Mouse (Mus musculus): ENCODE measurements at regions not wholly inside any gene's neighbourhood (a gene's known extent, or its start where the extent isn't known, plus 50 kb on each side); places are given as distances from the start of the nearest gene placed in this dataset.

DNA sequence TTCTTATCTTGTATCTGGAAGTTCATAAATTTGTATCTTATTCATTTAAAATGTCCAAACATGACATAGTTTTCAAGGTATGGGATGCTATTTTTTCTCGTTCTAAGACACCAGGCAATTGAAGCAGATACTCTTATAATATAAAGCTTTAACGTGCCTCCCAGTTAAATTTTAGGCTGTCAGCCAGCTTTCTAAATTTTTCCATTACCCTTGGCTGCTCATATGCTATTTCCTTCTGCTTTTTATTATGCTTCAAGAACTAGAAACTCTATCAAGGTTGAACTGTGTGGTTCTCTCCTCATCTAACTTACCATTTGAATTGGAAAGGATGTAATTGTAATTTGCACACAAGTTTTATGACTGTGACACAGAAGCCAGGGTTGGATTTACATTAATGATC, 1324.1 kb downstream of the Zpld1 start:
- H3K27ac ChIP-seq (replicated peaks in 1 of 2; ENCODE audit: control insufficient read depth in 1 of 2, insufficient read depth in 1 of 2, low read depth in 2 of 2, low read length in 2 of 2): no peak overlapping the region
- H3K4me1 ChIP-seq (ENCODE audit: control insufficient read depth in 2 of 2, insufficient read depth in 2 of 2, low read length in 2 of 2): no peaks in the 10 kb centered on the region
- H3K9me3 ChIP-seq (ENCODE audit: control insufficient read depth, low read length): no peaks in the 10 kb centered on the region
- WGBS: 57% methylated on average over 2 of the region's 2 CpGs
- no peak for ATAC-seq (ENCODE audit: insufficient number of reproducible peaks, insufficient read depth, low FRiP score, low read depth)
- H3K4me2 ChIP-seq (ENCODE audit: low read length): no peak overlapping the region
- H3K9ac ChIP-seq (ENCODE audit: low read length): no peak overlapping the region
- no peaks in the 10 kb centered on the region for H3K27me3 ChIP-seq (ENCODE audit: control insufficient read depth, insufficient read depth, low read length)
- H3K4me3 ChIP-seq (ENCODE audit: control insufficient read depth in 1 of 2, insufficient read depth in 1 of 2, low read depth in 1 of 2, low read length in 2 of 2): no peak overlapping the region
- no peaks in the 10 kb centered on the region for H3K36me3 ChIP-seq (ENCODE audit: control insufficient read depth, insufficient read depth, low read length)

DNA sequence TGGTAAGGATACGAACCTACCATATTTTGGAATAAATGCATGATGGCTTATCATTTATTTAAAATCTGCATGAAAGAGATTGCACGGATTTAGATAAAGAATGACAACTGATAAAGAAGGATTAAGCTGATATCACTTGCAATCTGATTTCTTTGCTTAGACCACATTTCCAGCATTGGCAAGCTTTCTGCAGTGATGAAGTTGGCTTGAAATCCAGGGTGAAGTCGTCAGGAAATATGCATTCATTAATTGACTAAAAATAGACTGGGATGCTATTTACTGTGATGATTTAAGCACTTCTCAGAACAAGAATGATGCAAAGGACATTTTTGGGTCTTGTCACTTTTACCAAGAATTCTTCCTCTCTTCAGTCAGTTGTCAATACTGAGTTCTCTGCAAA, 1341.1 kb downstream of the Zpld1 start:
- ATAC-seq (ENCODE audit: insufficient number of reproducible peaks, insufficient read depth, low FRiP score, low read depth): no peak

DNA sequence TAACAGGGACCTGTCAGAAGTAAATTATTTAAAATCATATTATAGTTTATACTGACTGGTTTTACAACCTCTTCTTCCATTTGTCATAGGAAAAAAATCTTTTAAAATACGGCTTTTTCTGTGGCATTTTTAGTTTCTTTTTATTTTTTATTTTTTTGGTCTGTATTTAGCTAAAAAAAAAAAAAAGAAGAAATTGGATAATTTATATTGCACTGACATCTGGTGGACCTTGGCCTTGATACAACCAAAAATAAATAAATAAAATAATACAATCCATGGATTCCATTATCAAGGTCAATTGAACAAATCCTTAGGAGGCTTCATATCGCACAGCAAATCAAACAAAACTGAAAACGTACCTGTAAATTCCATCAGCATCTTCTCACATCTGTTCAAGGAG, 1352.5 kb downstream of the Zpld1 start:
- Histone ChIP-seq H3K36me3 (ENCODE audit: control insufficient read depth, insufficient read depth, low read length) (no peaks in the 10 kb centered on the region), H3K9me3 (ENCODE audit: control insufficient read depth, low read length) (no peaks in the 10 kb centered on the region), H3K4me2 (ENCODE audit: low read length) (no peak overlapping the region), H3K9ac (ENCODE audit: low read length) (no peak overlapping the region), H3K4me1 (ENCODE audit: control insufficient read depth in 2 of 2, insufficient read depth in 2 of 2, low read length in 2 of 2) (no peaks in the 10 kb centered on the region), H3K27ac (replicated peaks in 1 of 2; ENCODE audit: control insufficient read depth in 1 of 2, insufficient read depth in 1 of 2, low read depth in 2 of 2, low read length in 2 of 2) (no peak overlapping the region), H3K27me3 (ENCODE audit: control insufficient read depth, insufficient read depth, low read length) (no peaks in the 10 kb centered on the region), H3K4me3 (ENCODE audit: control insufficient read depth in 1 of 2, insufficient read depth in 1 of 2, low read depth in 1 of 2, low read length in 2 of 2) (no peak overlapping the region)
- 84% methylated on average over 3 of the region's 3 CpGs for WGBS
- ATAC-seq (ENCODE audit: insufficient number of reproducible peaks, insufficient read depth, low FRiP score, low read depth): no peak

More for the DNA sequence above, 1341.1 kb downstream of the Zpld1 start:
- Histone ChIP-seq H3K9ac (ENCODE audit: low read length) (no peak overlapping the region), H3K4me1 (ENCODE audit: control insufficient read depth in 2 of 2, insufficient read depth in 2 of 2, low read length in 2 of 2) (no peaks in the 10 kb centered on the region), H3K4me2 (ENCODE audit: low read length) (no peak overlapping the region), H3K27ac (replicated peaks in 1 of 2; ENCODE audit: control insufficient read depth in 1 of 2, insufficient read depth in 1 of 2, low read depth in 2 of 2, low read length in 2 of 2) (no peak overlapping the region), H3K4me3 (ENCODE audit: control insufficient read depth in 1 of 2, insufficient read depth in 1 of 2, low read depth in 1 of 2, low read length in 2 of 2) (no peak overlapping the region), H3K9me3 (ENCODE audit: control insufficient read depth, low read length) (no peaks in the 10 kb centered on the region), H3K27me3 (ENCODE audit: control insufficient read depth, insufficient read depth, low read length) (no peaks in the 10 kb centered on the region), H3K36me3 (ENCODE audit: control insufficient read depth, insufficient read depth, low read length) (no peaks in the 10 kb centered on the region)
- WGBS: 67% methylated on average over 3 of the region's 3 CpGs

DNA sequence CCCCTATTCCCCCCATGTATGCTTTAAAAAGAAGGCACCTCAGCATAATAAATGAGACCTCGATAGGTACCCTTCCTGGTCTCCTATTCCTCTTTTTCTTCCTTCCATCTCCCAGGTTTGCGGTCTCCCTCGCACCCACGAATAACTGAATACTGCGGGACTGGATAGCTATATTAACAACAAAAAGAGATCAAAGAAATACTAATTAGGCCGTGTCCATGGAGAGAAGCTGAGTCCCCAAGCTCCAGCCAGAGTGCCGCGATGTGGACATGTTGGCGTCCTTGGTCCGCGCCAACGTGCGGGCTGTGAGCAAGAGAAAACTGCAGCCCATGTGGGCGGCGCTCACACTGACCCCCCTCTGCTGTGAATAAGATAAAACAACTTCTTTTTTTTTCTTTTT, 1382.0 kb downstream of the Zpld1 start:
- WGBS: 89% methylated on average over 15 of the region's 15 CpGs
- H3K9me3 ChIP-seq (ENCODE audit: control insufficient read depth, low read length): no peaks in the 10 kb centered on the region

DNA sequence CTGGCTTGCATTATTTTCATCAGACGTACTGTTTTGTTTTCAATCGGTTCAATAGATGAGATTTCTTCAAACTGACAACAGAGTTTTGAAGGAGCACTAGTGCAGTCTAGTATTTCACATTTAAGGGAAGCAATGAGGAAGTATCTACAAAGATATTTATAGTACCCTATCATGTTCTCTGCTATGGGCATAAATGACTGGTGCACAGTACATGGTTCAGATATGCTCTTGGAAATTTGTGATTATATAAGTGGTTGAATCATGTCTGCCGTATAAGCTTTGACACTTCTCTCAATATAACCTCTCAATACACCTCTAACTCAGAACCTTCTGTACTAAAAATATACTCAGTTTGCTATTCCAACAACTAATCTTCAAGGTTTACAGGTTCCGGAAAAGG, 1390.7 kb downstream of the Zpld1 start:
- peak; percentile 47; the same call in 1 of the 2 replicates for ATAC-seq (ENCODE audit: insufficient number of reproducible peaks, insufficient read depth, low FRiP score, low read depth)
- Histone ChIP-seq H3K36me3 (ENCODE audit: control insufficient read depth, insufficient read depth, low read length) (no peaks in the 10 kb centered on the region), H3K4me1 (ENCODE audit: control insufficient read depth in 2 of 2, insufficient read depth in 2 of 2, low read length in 2 of 2) (no peaks in the 10 kb centered on the region), H3K4me3 (ENCODE audit: control insufficient read depth in 1 of 2, insufficient read depth in 1 of 2, low read depth in 1 of 2, low read length in 2 of 2) (no peak overlapping the region), H3K9ac (ENCODE audit: low read length) (no peak overlapping the region), H3K27me3 (ENCODE audit: control insufficient read depth, insufficient read depth, low read length) (no peaks in the 10 kb centered on the region), H3K4me2 (ENCODE audit: low read length) (no peak overlapping the region), H3K9me3 (ENCODE audit: control insufficient read depth, low read length) (no peaks in the 10 kb centered on the region), H3K27ac (replicated peaks in 1 of 2; ENCODE audit: control insufficient read depth in 1 of 2, insufficient read depth in 1 of 2, low read depth in 2 of 2, low read length in 2 of 2) (no peak overlapping the region)
- WGBS: 48% methylated on average over 4 of the region's 4 CpGs

More for the DNA sequence above, 1382.0 kb downstream of the Zpld1 start:
- no peak overlapping the region for H3K4me2 ChIP-seq (ENCODE audit: low read length)
- H3K9ac ChIP-seq (ENCODE audit: low read length): no peak overlapping the region
- ATAC-seq (ENCODE audit: insufficient number of reproducible peaks, insufficient read depth, low FRiP score, low read depth): no peak
- no peaks in the 10 kb centered on the region for H3K27me3 ChIP-seq (ENCODE audit: control insufficient read depth, insufficient read depth, low read length)
- no peak overlapping the region for H3K27ac ChIP-seq (replicated peaks in 1 of 2; ENCODE audit: control insufficient read depth in 1 of 2, insufficient read depth in 1 of 2, low read depth in 2 of 2, low read length in 2 of 2)
- no peaks in the 10 kb centered on the region for H3K4me1 ChIP-seq (ENCODE audit: control insufficient read depth in 2 of 2, insufficient read depth in 2 of 2, low read length in 2 of 2)
- H3K4me3 ChIP-seq (ENCODE audit: control insufficient read depth in 1 of 2, insufficient read depth in 1 of 2, low read depth in 1 of 2, low read length in 2 of 2): no peak overlapping the region
- no peaks in the 10 kb centered on the region for H3K36me3 ChIP-seq (ENCODE audit: control insufficient read depth, insufficient read depth, low read length)

DNA sequence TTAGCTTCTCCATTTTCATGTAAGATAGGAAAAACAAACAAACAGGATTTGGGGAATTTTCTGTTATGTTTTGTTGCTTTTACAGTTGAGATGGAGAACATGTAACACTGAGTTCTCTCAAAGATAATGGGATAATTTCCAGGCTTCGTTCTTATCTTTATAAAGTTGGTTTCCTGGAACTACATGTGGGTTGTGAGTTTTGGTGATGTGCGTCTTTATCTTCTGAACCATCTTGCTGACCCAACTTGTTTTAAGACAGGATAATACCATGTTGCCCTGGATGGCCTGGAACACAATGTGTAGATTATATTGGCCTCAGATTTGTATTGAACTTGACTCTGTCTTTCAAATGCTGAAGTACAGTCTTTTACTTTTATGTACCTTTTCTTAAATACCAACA, 1394.0 kb downstream of the Zpld1 start:
- H3K4me3 ChIP-seq (ENCODE audit: control insufficient read depth in 1 of 2, insufficient read depth in 1 of 2, low read depth in 1 of 2, low read length in 2 of 2): no peak overlapping the region
- ATAC-seq (ENCODE audit: insufficient number of reproducible peaks, insufficient read depth, low FRiP score, low read depth): no peak
- H3K27ac ChIP-seq (replicated peaks in 1 of 2; ENCODE audit: control insufficient read depth in 1 of 2, insufficient read depth in 1 of 2, low read depth in 2 of 2, low read length in 2 of 2): no peak overlapping the region
- no peak overlapping the region for H3K4me2 ChIP-seq (ENCODE audit: low read length)
- no peaks in the 10 kb centered on the region for H3K27me3 ChIP-seq (ENCODE audit: control insufficient read depth, insufficient read depth, low read length)
- H3K9ac ChIP-seq (ENCODE audit: low read length): no peak overlapping the region
- WGBS: 55% methylated on average over 2 of the region's 2 CpGs
- H3K36me3 ChIP-seq (ENCODE audit: control insufficient read depth, insufficient read depth, low read length): no peaks in the 10 kb centered on the region
- no peaks in the 10 kb centered on the region for H3K9me3 ChIP-seq (ENCODE audit: control insufficient read depth, low read length)
- H3K4me1 ChIP-seq (ENCODE audit: control insufficient read depth in 2 of 2, insufficient read depth in 2 of 2, low read length in 2 of 2): no peaks in the 10 kb centered on the region

DNA sequence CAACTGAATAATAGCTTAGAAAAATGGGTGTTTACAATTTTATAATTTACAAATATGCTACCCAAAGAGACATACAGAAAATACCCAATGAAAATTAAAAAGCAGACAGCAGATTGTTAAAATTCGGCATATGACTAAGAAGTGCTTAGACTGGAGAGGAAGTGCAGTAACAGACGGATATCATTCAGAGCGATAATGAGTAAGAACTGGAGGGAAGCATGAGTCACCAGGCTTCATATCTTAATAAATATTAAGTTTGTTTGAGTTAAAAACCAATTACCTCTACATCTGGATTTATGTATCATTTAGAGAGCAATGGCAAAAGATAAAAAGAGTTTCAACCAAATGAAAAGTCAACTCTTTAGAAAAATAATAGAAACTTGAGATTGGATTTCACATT, 1413.5 kb upstream of the Alcam start:
- Histone ChIP-seq H3K9me3 (ENCODE audit: control insufficient read depth, low read length) (no peaks in the 10 kb centered on the region), H3K4me3 (ENCODE audit: control insufficient read depth in 1 of 2, insufficient read depth in 1 of 2, low read depth in 1 of 2, low read length in 2 of 2) (no peak overlapping the region), H3K27ac (replicated peaks in 1 of 2; ENCODE audit: control insufficient read depth in 1 of 2, insufficient read depth in 1 of 2, low read depth in 2 of 2, low read length in 2 of 2) (no peak overlapping the region), H3K27me3 (ENCODE audit: control insufficient read depth, insufficient read depth, low read length) (no peaks in the 10 kb centered on the region), H3K36me3 (ENCODE audit: control insufficient read depth, insufficient read depth, low read length) (no peaks in the 10 kb centered on the region), H3K4me2 (ENCODE audit: low read length) (no peak overlapping the region), H3K4me1 (ENCODE audit: control insufficient read depth in 2 of 2, insufficient read depth in 2 of 2, low read length in 2 of 2) (no peaks in the 10 kb centered on the region), H3K9ac (ENCODE audit: low read length) (no peak overlapping the region)
- no peak for ATAC-seq (ENCODE audit: insufficient number of reproducible peaks, insufficient read depth, low FRiP score, low read depth)
- WGBS: 76% methylated on average over 3 of the region's 3 CpGs

DNA sequence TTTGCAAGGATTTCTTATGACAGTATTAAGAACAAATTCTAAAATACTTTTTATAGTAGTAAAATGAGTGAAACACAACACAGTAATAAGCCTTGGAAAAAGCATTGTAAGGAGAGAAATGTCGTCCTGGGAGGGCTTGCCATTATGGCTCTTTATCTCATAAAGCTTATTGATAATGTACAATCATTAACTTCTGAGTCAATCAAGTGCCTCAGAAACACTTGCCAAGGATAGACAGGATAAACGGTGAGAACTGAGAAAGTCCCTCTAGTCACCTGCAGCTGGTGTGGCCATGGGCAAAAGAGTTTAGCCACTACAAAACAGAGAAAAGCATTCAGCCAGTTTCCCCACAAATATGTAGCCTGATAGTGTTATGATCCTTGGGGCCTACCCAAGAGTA, 1386.8 kb upstream of the Alcam start:
- no peaks in the 10 kb centered on the region for H3K4me1 ChIP-seq (ENCODE audit: control insufficient read depth in 2 of 2, insufficient read depth in 2 of 2, low read length in 2 of 2)
- 72% methylated on average over 2 of the region's 2 CpGs for WGBS
- H3K27ac ChIP-seq (replicated peaks in 1 of 2; ENCODE audit: control insufficient read depth in 1 of 2, insufficient read depth in 1 of 2, low read depth in 2 of 2, low read length in 2 of 2): no peak overlapping the region
- no peaks in the 10 kb centered on the region for H3K9me3 ChIP-seq (ENCODE audit: control insufficient read depth, low read length)
- no peak overlapping the region for H3K4me2 ChIP-seq (ENCODE audit: low read length)
- no peaks in the 10 kb centered on the region for H3K27me3 ChIP-seq (ENCODE audit: control insufficient read depth, insufficient read depth, low read length)
- H3K4me3 ChIP-seq (ENCODE audit: control insufficient read depth in 1 of 2, insufficient read depth in 1 of 2, low read depth in 1 of 2, low read length in 2 of 2): no peak overlapping the region
- H3K9ac ChIP-seq (ENCODE audit: low read length): no peak overlapping the region
- H3K36me3 ChIP-seq (ENCODE audit: control insufficient read depth, insufficient read depth, low read length): no peaks in the 10 kb centered on the region
- ATAC-seq (ENCODE audit: insufficient number of reproducible peaks, insufficient read depth, low FRiP score, low read depth): no peak
